Comparison of ENCODE assay signal across 9 mouse cellular contexts in the genomic region with DNA sequence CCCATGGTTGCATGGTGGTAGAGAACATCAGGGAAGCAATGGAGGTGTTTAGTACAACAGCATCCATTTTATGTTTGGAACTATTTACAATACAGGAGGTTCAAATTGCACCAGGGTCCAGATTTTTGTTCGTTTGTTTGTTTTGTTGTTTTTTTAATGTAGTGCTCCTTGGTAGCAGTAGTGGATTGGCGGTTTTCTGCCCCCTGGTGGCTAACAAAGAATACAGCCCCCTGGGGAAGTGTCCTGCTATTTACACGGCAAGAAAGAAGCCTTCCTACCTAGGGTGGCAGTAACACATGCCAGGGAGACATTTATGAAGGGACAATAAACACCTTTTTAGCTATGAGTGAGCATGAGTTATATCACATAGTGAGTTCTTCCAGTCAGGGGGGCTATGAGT. TPM values are rescaled to one million over a fixed set of nuclear protein-coding genes. Genes with fewer than 3 reads are reported as not detected.
DNase-seq lines count a peak whose midpoint lies in the region; ATAC-seq and TF ChIP-seq lines count a peak whose summit lies in the region.
"Had no signal": no experiment of that assay in that cellular context is flagged by ENCODE, and none has a peak within 500 bp of the region (broad histone marks: within the 10 kb centered on the region; RNA-seq: fewer than 3 reads in every experiment).

No protein-coding gene starts in this region.

- no peaks in the 10 kb centered on the region for H3K79me2 ChIP-seq in MEL (ENCODE audit: control insufficient read depth, insufficient read depth, low read length, poor library complexity)

- no peak overlapping the region for H3K27ac ChIP-seq in heart, postnatal 0 days (ENCODE audit: low read depth)
- no peak overlapping the region for H3K27ac ChIP-seq in MEL (ENCODE audit: control insufficient read depth, low read depth, low read length)
- no peak overlapping the region for H3K27ac ChIP-seq in liver, postnatal 0 days (ENCODE audit: low read depth)
- H3K27ac ChIP-seq: liver, embryonic 13.5 days had no signal

- H3K9me3 ChIP-seq in heart, postnatal 0 days (replicated peaks; ENCODE audit: control insufficient read depth, low read length) = no peaks in the 10 kb centered on the region
- H3K9me3 ChIP-seq in MEL (replicated peaks; ENCODE audit: insufficient read depth, low read length) = no peaks in the 10 kb centered on the region
- no peaks in the 10 kb centered on the region for H3K9me3 ChIP-seq in liver, postnatal 0 days (ENCODE audit: low read length)
- H3K9me3 ChIP-seq: liver, embryonic 13.5 days had no signal

- TF ChIP-seq RAD21 in MEL (IDR thresholded peaks at IDR 0.05; ENCODE audit: low read depth, low read length) = peak; percentile 18

- no peaks in the 10 kb centered on the region for H3K36me3 ChIP-seq in heart, postnatal 0 days (replicated peaks; ENCODE audit: control insufficient read depth, insufficient read depth, low read length)
- H3K36me3 ChIP-seq in MEL (ENCODE audit: control insufficient read depth in 1 of 2, insufficient read depth in 2 of 2, low read length in 2 of 2) = no peaks in the 10 kb centered on the region
- no peaks in the 10 kb centered on the region for H3K36me3 ChIP-seq in liver, postnatal 0 days (replicated peaks; ENCODE audit: insufficient read depth, low read length)
- H3K36me3 ChIP-seq: liver, embryonic 13.5 days had no signal

- DNase-seq in heart, postnatal 0 days (ENCODE audit: low spot score) = no peak
- no peak for DNase-seq in heart, postnatal 25 days (ENCODE audit: low spot score)
- peak; percentile 43 for DNase-seq in 3T3-L1 (ENCODE audit: low read depth, low spot score)
- peak; percentile 13 for DNase-seq in MEL (ENCODE audit: low read depth, low spot score)
- peak; percentile 36 for DNase-seq in liver, postnatal 0 days
- no peak for DNase-seq in yolk sac, embryonic 10.5 days (ENCODE audit: low spot score)
- no peak for DNase-seq in urinary bladder, postnatal 36 days (ENCODE audit: low spot score in 2 of 2)
- no peak for DNase-seq in cerebellum, adult 8-10 months
- DNase-seq: liver, embryonic 13.5 days had no signal

- TF ChIP-seq POLR2A in MEL (IDR thresholded peaks at IDR 0.05; ENCODE audit: control insufficient read depth in 1 of 2, insufficient read depth in 1 of 2, low read depth in 1 of 2, low read length in 2 of 2, poor library complexity in 1 of 2) = no peak

- H3K9ac ChIP-seq in heart, postnatal 0 days (replicated peaks; ENCODE audit: low read depth, low read length) = no peak overlapping the region
- no peak overlapping the region for H3K9ac ChIP-seq in MEL (ENCODE audit: control insufficient read depth, low read depth, low read length, poor library complexity, severe bottlenecking)
- H3K9ac ChIP-seq in liver, postnatal 0 days (replicated peaks) = no peak overlapping the region
- H3K9ac ChIP-seq: liver, embryonic 13.5 days had no signal

- peak; percentile 54 for TF ChIP-seq CTCF in heart, postnatal 0 days (IDR thresholded peaks at IDR 0.05; ENCODE audit: low read depth)
- peak; percentile 17 to 49 (median 40); a peak in 3 of 6 replicates for TF ChIP-seq CTCF in MEL (IDR thresholded peaks at IDR 0.05 in 2 of 3, conservative IDR thresholded peaks at IDR 0.05 in 1 of 3; ENCODE audit: control insufficient read depth in 1 of 3, insufficient read depth in 1 of 3, low read depth in 2 of 3, low read length in 3 of 3, poor library complexity in 1 of 3, severe bottlenecking in 1 of 3)
- peak; percentile 61 for TF ChIP-seq CTCF in liver, postnatal 0 days (IDR thresholded peaks at IDR 0.05; ENCODE audit: low read depth)

- 24% methylated on average over 3 of the region's 3 CpGs for WGBS in heart, postnatal 0 days
- WGBS in liver, postnatal 0 days (ENCODE audit: insufficient replicate concordance) = 16% methylated on average over 3 of the region's 3 CpGs

- no peak overlapping the region for H3K4me2 ChIP-seq in heart, postnatal 0 days (ENCODE audit: low read depth, low read length)
- H3K4me2 ChIP-seq in liver, postnatal 0 days (ENCODE audit: low read depth, low read length) = no peak overlapping the region
- H3K4me2 ChIP-seq: liver, embryonic 13.5 days had no signal

- H3K4me1 ChIP-seq in heart, postnatal 0 days (ENCODE audit: control insufficient read depth, insufficient read depth) = peaks cover 8% of the 10 kb centered on the region
- no peaks in the 10 kb centered on the region for H3K4me1 ChIP-seq in MEL (ENCODE audit: control insufficient read depth in 1 of 2, insufficient read depth in 2 of 2, low read length in 2 of 2)
- H3K4me1 ChIP-seq in liver, postnatal 0 days (ENCODE audit: insufficient read depth) = no peaks in the 10 kb centered on the region
- H3K4me1 ChIP-seq: liver, embryonic 13.5 days had no signal

- intact Hi-C loops in heart, postnatal 25 days (cut with DNase I) = loop anchor here (2.0 to 10.0 kb wide), 2 partner anchors 14 to 220 kb away; a partner anchor contains a TSS

- no peak overlapping the region for H3K4me3 ChIP-seq in heart, postnatal 0 days (ENCODE audit: low read depth, low read length)
- no peak overlapping the region for H3K4me3 ChIP-seq in MEL (ENCODE audit: control insufficient read depth in 1 of 2, insufficient read depth in 1 of 2, low read depth in 2 of 2, low read length in 2 of 2)
- no peak overlapping the region for H3K4me3 ChIP-seq in liver, postnatal 0 days (ENCODE audit: low read depth, low read length)
- H3K4me3 ChIP-seq: liver, embryonic 13.5 days had no signal

- H3K27me3 ChIP-seq in heart, postnatal 0 days (ENCODE audit: control insufficient read depth, insufficient read depth, low read length) = peaks cover 40% of the 10 kb centered on the region
- H3K27me3 ChIP-seq in MEL (ENCODE audit: control insufficient read depth in 1 of 2, insufficient read depth in 2 of 2, low read length in 2 of 2) = no peaks in the 10 kb centered on the region
- H3K27me3 ChIP-seq in liver, postnatal 0 days (ENCODE audit: insufficient read depth, low read length) = peaks cover 31% of the 10 kb centered on the region

- no peak for TF ChIP-seq EP300 in heart, postnatal 0 days (IDR thresholded peaks at IDR 0.05; ENCODE audit: low read depth)
- no peak for TF ChIP-seq EP300 in MEL (IDR thresholded peaks at IDR 0.05; ENCODE audit: low read depth in 1 of 2, low read length in 2 of 2)
- no peak for TF ChIP-seq EP300 in liver, postnatal 0 days (IDR thresholded peaks at IDR 0.05; ENCODE audit: low read depth)

- no peak for ATAC-seq in heart, postnatal 0 days (ENCODE audit: insufficient read depth, low read depth)
- ATAC-seq in liver, postnatal 0 days = peak; percentile 35; the same call in 1 of the 2 replicates

TF ChIP-seq in MEL, 35 proteins besides CTCF, POLR2A, EP300 and RAD21:
- no peak for TF ChIP-seq ZNF384 (IDR thresholded peaks at IDR 0.05; ENCODE audit: low read depth, low read length)
- TF ChIP-seq ZKSCAN1 (IDR thresholded peaks at IDR 0.05; ENCODE audit: low read depth, low read length) = no peak
- TF ChIP-seq SMC3 (IDR thresholded peaks at IDR 0.05; ENCODE audit: low read depth, low read length) = peak; percentile 59
- 0 out of 2 replicates have a peak, but pooled peaks have one; percentile 23 for TF ChIP-seq ZC3H11A (IDR thresholded peaks at IDR 0.05; ENCODE audit: low read depth, low read length)
- no peak for TF ChIP-seq POLR2AphosphoS2 (IDR thresholded peaks at IDR 0.05; ENCODE audit: low read length)
- TF ChIP-seq MAZ (IDR thresholded peaks at IDR 0.05; ENCODE audit: low read depth, low read length) = no peak

RNA-seq across cellular contexts. Expression of a gene that starts 3.3 kb away (rescaled TPM):
- 3.2 and 5.0 TPM in 2 replicates for total RNA-seq in heart, postnatal 0 days (2014; rRNA removed; ENCODE audit: low replicate concordance)
- 0.14 and 0.26 TPM in 2 replicates for polyA plus RNA-seq in heart, postnatal 0 days (2015; fragmentation: Nextera tagmentation; extraction: Ambion mirVana)
- total RNA-seq in heart, postnatal 25 days (2021) = 10 to 100 TPM in 1 of 2 experiments, 1 to 10 TPM in 1; 4.8 to 10.6 TPM
- total RNA-seq in MEL (2012; rRNA removed) = not detected in 2 replicates
- polyA plus RNA-seq in MEL (2012; ENCODE audit: insufficient read depth in 1 of 2, insufficient read length in 2 of 2, low read depth in 1 of 2, low replicate concordance in 2 of 2, missing spikeins in 1 of 2) = not detected
- not detected in 2 replicates for polyA plus RNA-seq in liver, postnatal 0 days (2015; fragmentation: Nextera tagmentation; extraction: Ambion mirVana)

RNA-seq across cellular contexts. Expression of a gene that starts 55.4 kb away (rescaled TPM):
- 0.39 TPM in 1 of 2 replicates, not detected in the other for total RNA-seq in heart, postnatal 0 days (2014; rRNA removed; ENCODE audit: low replicate concordance)
- 0.15 TPM in 1 of 2 replicates, not detected in the other for polyA plus RNA-seq in heart, postnatal 0 days (2015; fragmentation: Nextera tagmentation; extraction: Ambion mirVana)
- total RNA-seq in heart, postnatal 25 days (2021) = under 1 TPM in 1 of 2 experiments, not detected in 1; 0.34 TPM
- not detected in 2 replicates for total RNA-seq in MEL (2012; rRNA removed)
- polyA plus RNA-seq in MEL (2012; ENCODE audit: insufficient read depth in 1 of 2, insufficient read length in 2 of 2, low read depth in 1 of 2, low replicate concordance in 2 of 2, missing spikeins in 1 of 2) = under 1 TPM in 1 of 2 experiments, not detected in 1; 0.43 TPM
- polyA plus RNA-seq in liver, postnatal 0 days (2015; fragmentation: Nextera tagmentation; extraction: Ambion mirVana) = 64.9 and 66.7 TPM in 2 replicates

Comparison
In these comparisons a context has a peak if more than half of its experiments do, and no peak if none do; other contexts are left out.
1. DNase-seq: peak in 3T3-L1 (single experiment), MEL (single experiment) and liver, postnatal 0 days (single experiment); none in heart, postnatal 0 days (single experiment), heart, postnatal 25 days (single experiment), yolk sac, embryonic 10.5 days (single experiment), urinary bladder, postnatal 36 days (0 of 2) and cerebellum, adult 8-10 months (single experiment).
2. Peak in every context shown above with its lines, with median percentiles within 50 percentile points of each other: CTCF ChIP-seq.